ENCODE assay signal across 8 mouse cellular contexts in genomic region chr9:44398551-44398950, GRCm38 (mm10). TPM values are rescaled to one million over a fixed set of nuclear protein-coding genes. Genes with fewer than 3 reads are reported as not detected.
DNase-seq lines count a peak whose midpoint lies in the region; ATAC-seq and TF ChIP-seq lines count a peak whose summit lies in the region.

No protein-coding gene starts in this region.

- no peak for TF ChIP-seq CTCF in gastrocnemius, adult 2 months (IDR thresholded peaks at IDR 0.05)
- no peak for TF ChIP-seq CTCF in thymus, adult 2 months (IDR thresholded peaks at IDR 0.05; ENCODE audit: borderline replicate concordance, control insufficient read depth, extremely low read depth, insufficient read depth, low read length, poor library complexity)

- intact Hi-C loops in gastrocnemius, adult 2 months (cut with DNase I), result no loop called here

- TF ChIP-seq POLR2A in thymus, adult 2 months (IDR thresholded peaks at IDR 0.05; ENCODE audit: control insufficient read depth, extremely low read depth, insufficient read depth, low read length, poor library complexity), result no peak

- no peak for ATAC-seq in neural tube, embryonic 11.5 days (ENCODE audit: insufficient read depth, low FRiP score, low TSS enrichment)
- ATAC-seq in liver, embryonic 16.5 days (ENCODE audit: low read depth), result no peak
- no peak for ATAC-seq in monocyte, adult 5-6 weeks (replicated peaks; ENCODE audit: insufficient number of reproducible peaks, low FRiP score, low TSS enrichment, poor library complexity, severe bottlenecking)

- no peaks in the 10 kb centered on the region for H3K9me3 ChIP-seq in neural tube, embryonic 11.5 days (ENCODE audit: control insufficient read depth, low read length)
- no peaks in the 10 kb centered on the region for H3K9me3 ChIP-seq in liver, embryonic 16.5 days (replicated peaks; ENCODE audit: control insufficient read depth, low read length)

- DNase-seq in gastrocnemius, adult 2 months, result peak; percentile 64
- DNase-seq in gastrocnemius, postnatal 4 days (ENCODE audit: low spot score in 2 of 2), result no peak
- no peak for DNase-seq in neural tube, embryonic 11.5 days (ENCODE audit: low spot score)
- DNase-seq in neural tube, embryonic 10.5 days (ENCODE audit: extremely low spot score, low spot score), result no peak
- no peak for DNase-seq in thymus, adult 2 months
- no peak for DNase-seq in left cerebral cortex, adult 9 months (ENCODE audit: low spot score in 2 of 2)

- 81% methylated on average over 9 of the region's 9 CpGs for WGBS in neural tube, embryonic 11.5 days
- 81% methylated on average over 9 of the region's 9 CpGs for WGBS in liver, embryonic 16.5 days (ENCODE audit: insufficient replicate concordance)
- WGBS in thymus, adult 2 months, result 95% methylated on average over 9 of the region's 9 CpGs

- peak overlapping the region; percentile 87 for H3K4me3 ChIP-seq in gastrocnemius, adult 2 months
- H3K4me3 ChIP-seq in neural tube, embryonic 11.5 days (ENCODE audit: low read depth, low read length), result peak overlapping the region; percentile 62; the same call in 1 of the 2 replicates
- H3K4me3 ChIP-seq in liver, embryonic 16.5 days (ENCODE audit: low read depth, low read length), result peak overlapping the region; percentile 85
- no peak overlapping the region for H3K4me3 ChIP-seq in thymus, adult 2 months (ENCODE audit: control insufficient read depth, insufficient read depth, low read length)

- peak overlapping the region; percentile 36; the same call in 1 of the 2 replicates for H3K9ac ChIP-seq in neural tube, embryonic 11.5 days (ENCODE audit: low read length)
- H3K9ac ChIP-seq in liver, embryonic 16.5 days (ENCODE audit: low read depth, low read length), result peak overlapping the region; percentile 50

- no peaks in the 10 kb centered on the region for H3K27me3 ChIP-seq in neural tube, embryonic 11.5 days (ENCODE audit: control insufficient read depth, insufficient read depth, low read length)
- no peaks in the 10 kb centered on the region for H3K27me3 ChIP-seq in liver, embryonic 16.5 days (ENCODE audit: control insufficient read depth, insufficient read depth, low read depth, low read length)
- no peaks in the 10 kb centered on the region for H3K27me3 ChIP-seq in thymus, adult 2 months (ENCODE audit: control insufficient read depth, insufficient read depth, low read length)

- H3K27ac ChIP-seq in gastrocnemius, adult 2 months, result peak overlapping the region; percentile 97
- H3K27ac ChIP-seq in neural tube, embryonic 11.5 days (ENCODE audit: low read depth, low read length), result no peak overlapping the region
- H3K27ac ChIP-seq in liver, embryonic 16.5 days (ENCODE audit: low read length), result peak overlapping the region; percentile 76
- H3K27ac ChIP-seq in thymus, adult 2 months (ENCODE audit: control insufficient read depth, insufficient read depth, low read length), result no peak overlapping the region

- peaks cover 7% of the 10 kb centered on the region; the same call in 1 of the 2 replicates for H3K4me1 ChIP-seq in neural tube, embryonic 11.5 days (ENCODE audit: control insufficient read depth, insufficient read depth, low read length)
- peaks cover 25% of the 10 kb centered on the region for H3K4me1 ChIP-seq in liver, embryonic 16.5 days (ENCODE audit: control insufficient read depth, low read depth, low read length)
- peaks cover 14% of the 10 kb centered on the region for H3K4me1 ChIP-seq in thymus, adult 2 months (replicated peaks; ENCODE audit: control insufficient read depth, insufficient read depth, low read length)

- H3K36me3 ChIP-seq in neural tube, embryonic 11.5 days (ENCODE audit: control insufficient read depth, insufficient read depth, low read length), result peaks cover 14% of the 10 kb centered on the region
- H3K36me3 ChIP-seq in liver, embryonic 16.5 days (ENCODE audit: control insufficient read depth, insufficient read depth), result peaks cover 23% of the 10 kb centered on the region
- peaks cover 19% of the 10 kb centered on the region for H3K36me3 ChIP-seq in thymus, adult 2 months (ENCODE audit: control insufficient read depth, insufficient read depth, low read length)

- peak overlapping the region; percentile 96 for H3K4me2 ChIP-seq in neural tube, embryonic 11.5 days (ENCODE audit: low read depth)
- H3K4me2 ChIP-seq in liver, embryonic 16.5 days (ENCODE audit: low read depth, low read length), result peak overlapping the region; percentile 96

RNA-seq across cellular contexts. Expression of gene Slc37a4, which starts 1.9 kb away (rescaled TPM):
- 100 to 1,000 TPM in 1 of 2 experiments, 10 to 100 TPM in 1; 90.6 to 129 TPM for total RNA-seq in gastrocnemius, adult 2 months (2021)
- 10 to 100 TPM; 58.2 to 68.3 TPM for total RNA-seq in gastrocnemius, postnatal 4 days (2021)
- polyA plus RNA-seq in neural tube, embryonic 11.5 days (2014; fragmentation: Nextera tagmentation; extraction: Ambion mirVana), result 26.8 and 31.8 TPM in 2 replicates
- 65.1 and 81.4 TPM in 2 replicates for polyA plus RNA-seq in liver, embryonic 16.5 days (2015; fragmentation: Nextera tagmentation; extraction: Ambion mirVana)
- polyA plus RNA-seq in thymus, adult 2 months (2012; rRNA removed), result 22.4 and 32.9 TPM in 2 replicates
- 15.9 to 33.9 TPM (median 22.1 TPM) in 3 replicates for total RNA-seq in monocyte, adult 5-6 weeks (2017)

RNA-seq across cellular contexts. Expression of gene Rps25, which starts 8.4 kb away (rescaled TPM):
- 100 to 1,000 TPM; 740 to 827 TPM for total RNA-seq in gastrocnemius, adult 2 months (2021)
- 1,000 to 10,000 TPM; 1,491 to 1,513 TPM for total RNA-seq in gastrocnemius, postnatal 4 days (2021)
- polyA plus RNA-seq in neural tube, embryonic 11.5 days (2014; fragmentation: Nextera tagmentation; extraction: Ambion mirVana), result 1,766 and 1,857 TPM in 2 replicates
- 791 and 928 TPM in 2 replicates for polyA plus RNA-seq in liver, embryonic 16.5 days (2015; fragmentation: Nextera tagmentation; extraction: Ambion mirVana)
- 220 and 258 TPM in 2 replicates for polyA plus RNA-seq in thymus, adult 2 months (2012; rRNA removed)
- 995 to 1,562 TPM (median 1,501 TPM) in 3 replicates for total RNA-seq in monocyte, adult 5-6 weeks (2017)

RNA-seq across cellular contexts. Expression of gene Trappc4, which starts 8.8 kb away (rescaled TPM):
- total RNA-seq in gastrocnemius, adult 2 months (2021), result 10 to 100 TPM; 15.4 to 21.5 TPM
- total RNA-seq in gastrocnemius, postnatal 4 days (2021), result 10 to 100 TPM; 43.2 to 43.5 TPM
- 204 and 214 TPM in 2 replicates for polyA plus RNA-seq in neural tube, embryonic 11.5 days (2014; fragmentation: Nextera tagmentation; extraction: Ambion mirVana)
- polyA plus RNA-seq in liver, embryonic 16.5 days (2015; fragmentation: Nextera tagmentation; extraction: Ambion mirVana), result 42.8 and 46.3 TPM in 2 replicates
- polyA plus RNA-seq in thymus, adult 2 months (2012; rRNA removed), result 49.1 and 57.4 TPM in 2 replicates
- 25.9 to 40.8 TPM (median 32.3 TPM) in 3 replicates for total RNA-seq in monocyte, adult 5-6 weeks (2017)

RNA-seq across cellular contexts. Expression of gene Hyou1, which starts 19.3 kb away (rescaled TPM):
- total RNA-seq in gastrocnemius, adult 2 months (2021), result 10 to 100 TPM; 24.2 to 33.6 TPM
- total RNA-seq in gastrocnemius, postnatal 4 days (2021), result 10 to 100 TPM; 49.2 to 51.3 TPM
- 36.7 and 38.8 TPM in 2 replicates for polyA plus RNA-seq in neural tube, embryonic 11.5 days (2014; fragmentation: Nextera tagmentation; extraction: Ambion mirVana)
- polyA plus RNA-seq in liver, embryonic 16.5 days (2015; fragmentation: Nextera tagmentation; extraction: Ambion mirVana), result 14.3 and 14.5 TPM in 2 replicates
- 74.4 and 75.5 TPM in 2 replicates for polyA plus RNA-seq in thymus, adult 2 months (2012; rRNA removed)
- total RNA-seq in monocyte, adult 5-6 weeks (2017), result 47.1 to 80.0 TPM (median 54.2 TPM) in 3 replicates

RNA-seq across cellular contexts. Expression of gene Ccdc84, which starts 19.8 kb away (rescaled TPM):
- 1 to 10 TPM; 5.0 to 5.7 TPM for total RNA-seq in gastrocnemius, adult 2 months (2021)
- total RNA-seq in gastrocnemius, postnatal 4 days (2021), result 10 to 100 TPM in 1 of 2 experiments, 1 to 10 TPM in 1; 10.0 to 17.3 TPM
- 20.9 and 21.8 TPM in 2 replicates for polyA plus RNA-seq in neural tube, embryonic 11.5 days (2014; fragmentation: Nextera tagmentation; extraction: Ambion mirVana)
- polyA plus RNA-seq in liver, embryonic 16.5 days (2015; fragmentation: Nextera tagmentation; extraction: Ambion mirVana), result 12.2 and 16.3 TPM in 2 replicates
- polyA plus RNA-seq in thymus, adult 2 months (2012; rRNA removed), result 30.0 and 30.9 TPM in 2 replicates
- 25.5 to 38.4 TPM (median 28.7 TPM) in 3 replicates for total RNA-seq in monocyte, adult 5-6 weeks (2017)

Comparison
In these comparisons a context has a peak if more than half of its experiments do, and no peak if none do; other contexts are left out.
1. H3K27ac ChIP-seq: peak in gastrocnemius, adult 2 months (single experiment) and liver, embryonic 16.5 days (single experiment); none in neural tube, embryonic 11.5 days (single experiment) and thymus, adult 2 months (single experiment).